13 mouse cellular contexts compared by ENCODE assay signal in genomic region chr2:105678880-105679321, GRCm38 (mm10). TPM values are rescaled to one million over a fixed set of nuclear protein-coding genes. Genes with fewer than 3 reads are reported as not detected.
DNase-seq lines count a peak whose midpoint lies in the region; ATAC-seq and TF ChIP-seq lines count a peak whose summit lies in the region.
"Had no signal": no experiment of that assay in that cellular context is flagged by ENCODE, and none has a peak within 500 bp of the region (broad histone marks: within the 10 kb centered on the region; RNA-seq: fewer than 3 reads in every experiment).

No protein-coding gene starts in this region.

- H3K79me2 ChIP-seq in MEL (ENCODE audit: control insufficient read depth, insufficient read depth, low read length, poor library complexity) = peaks cover 12% of the 10 kb centered on the region

- no peak for TF ChIP-seq EP300 in MEL (IDR thresholded peaks at IDR 0.05; ENCODE audit: low read depth in 1 of 2, low read length in 2 of 2)

- peak overlapping the region; percentile 76 for H3K9ac ChIP-seq in MEL (ENCODE audit: control insufficient read depth, low read depth, low read length, poor library complexity, severe bottlenecking)
- H3K9ac ChIP-seq in forebrain, embryonic 15.5 days (replicated peaks) = peak overlapping the region; percentile 44
- no peak overlapping the region for H3K9ac ChIP-seq in midbrain, embryonic 14.5 days (replicated peaks; ENCODE audit: low read length)

- H3K4me1 ChIP-seq in MEL (ENCODE audit: control insufficient read depth in 1 of 2, insufficient read depth in 2 of 2, low read length in 2 of 2) = peaks cover 0 to 10% of the 10 kb centered on the region in 2 experiments; a peak in 3 of 4 replicates
- H3K4me1 ChIP-seq in forebrain, embryonic 15.5 days = peaks cover 57% of the 10 kb centered on the region
- H3K4me1 ChIP-seq in midbrain, embryonic 14.5 days (ENCODE audit: control insufficient read depth, insufficient read depth, low read length) = peaks cover 8% of the 10 kb centered on the region
- peaks cover 9% of the 10 kb centered on the region for H3K4me1 ChIP-seq in lung, adult 2 months (ENCODE audit: control insufficient read depth, insufficient read depth, low read length)

- DNase-seq in MEL (ENCODE audit: low read depth, low spot score) = peak; percentile 76
- peak; percentile 56 for DNase-seq in brain, embryonic 14.5 days (ENCODE audit: low read depth)
- DNase-seq in midbrain, embryonic 14.5 days = no peak
- no peak for DNase-seq in lung, postnatal 4 days
- DNase-seq in T-cell, adult 2 months (ENCODE audit: low spot score) = no peak
- no peak for DNase-seq in lung, adult 2 months
- DNase-seq: adrenal gland, postnatal 25 days; gastrocnemius, postnatal 14 days; lung, postnatal 14 days; thymus, postnatal 36 days had no signal

- peak overlapping the region; percentile 50 for H3K4me2 ChIP-seq in forebrain, embryonic 15.5 days (replicated peaks)
- peak overlapping the region; percentile 24 for H3K4me2 ChIP-seq in midbrain, embryonic 14.5 days (ENCODE audit: low read length)

- no peak for TF ChIP-seq RAD21 in MEL (IDR thresholded peaks at IDR 0.05; ENCODE audit: low read depth, low read length)

- no peaks in the 10 kb centered on the region for H3K27me3 ChIP-seq in MEL (ENCODE audit: control insufficient read depth in 1 of 2, insufficient read depth in 2 of 2, low read length in 2 of 2)
- peaks cover 10% of the 10 kb centered on the region for H3K27me3 ChIP-seq in forebrain, embryonic 15.5 days
- peaks cover 95% of the 10 kb centered on the region for H3K27me3 ChIP-seq in midbrain, embryonic 14.5 days (ENCODE audit: control insufficient read depth, insufficient read depth, low read length)

- no peak for TF ChIP-seq CTCF in MEL (IDR thresholded peaks at IDR 0.05 in 2 of 3, conservative IDR thresholded peaks at IDR 0.05 in 1 of 3; ENCODE audit: control insufficient read depth in 1 of 3, insufficient read depth in 1 of 3, low read depth in 2 of 3, low read length in 3 of 3, poor library complexity in 1 of 3, severe bottlenecking in 1 of 3)
- TF ChIP-seq CTCF in brain, embryonic 14.5 days (IDR thresholded peaks at IDR 0.05; ENCODE audit: borderline replicate concordance, extremely low read depth, insufficient read depth, insufficient read length) = no peak
- no peak for TF ChIP-seq CTCF in lung, adult 2 months (IDR thresholded peaks at IDR 0.05; ENCODE audit: insufficient read depth, low read length)

- WGBS in forebrain, embryonic 15.5 days = 8% methylated on average over 7 of the region's 7 CpGs
- WGBS in midbrain, embryonic 14.5 days = 5% methylated on average over 7 of the region's 7 CpGs
- WGBS in lung, adult 2 months = 9% methylated on average over 7 of the region's 7 CpGs

- H3K4me3 ChIP-seq in MEL (ENCODE audit: control insufficient read depth in 1 of 2, insufficient read depth in 1 of 2, low read depth in 2 of 2, low read length in 2 of 2) = peak overlapping the region; percentile 55 to 59
- peak overlapping the region; percentile 58 for H3K4me3 ChIP-seq in forebrain, embryonic 15.5 days
- no peak overlapping the region for H3K4me3 ChIP-seq in midbrain, embryonic 14.5 days (replicated peaks; ENCODE audit: low read depth, low read length)
- H3K4me3 ChIP-seq in lung, adult 2 months (replicated peaks; ENCODE audit: extremely low read depth, low read depth, low read length) = no peak overlapping the region

- no peaks in the 10 kb centered on the region for H3K9me3 ChIP-seq in MEL (replicated peaks; ENCODE audit: insufficient read depth, low read length)
- H3K9me3 ChIP-seq in forebrain, embryonic 15.5 days = no peaks in the 10 kb centered on the region
- H3K9me3 ChIP-seq in midbrain, embryonic 14.5 days (ENCODE audit: control insufficient read depth, low read length) = no peaks in the 10 kb centered on the region

- no peak for TF ChIP-seq POLR2A in MEL (IDR thresholded peaks at IDR 0.05; ENCODE audit: control insufficient read depth in 1 of 2, insufficient read depth in 1 of 2, low read depth in 1 of 2, low read length in 2 of 2, poor library complexity in 1 of 2)
- TF ChIP-seq POLR2A in brain, embryonic 14.5 days (IDR thresholded peaks at IDR 0.05; ENCODE audit: borderline replicate concordance, extremely low read depth, insufficient read depth, insufficient read length, poor library complexity, severe bottlenecking) = no peak
- TF ChIP-seq POLR2A in lung, adult 2 months (IDR thresholded peaks at IDR 0.05; ENCODE audit: borderline replicate concordance, extremely low read depth, low read depth, low read length) = no peak

- H3K36me3 ChIP-seq in MEL (ENCODE audit: control insufficient read depth in 1 of 2, insufficient read depth in 2 of 2, low read length in 2 of 2) = peaks cover 0 to 12% of the 10 kb centered on the region in 2 experiments; a peak in 2 of 4 replicates
- no peaks in the 10 kb centered on the region for H3K36me3 ChIP-seq in forebrain, embryonic 15.5 days
- no peaks in the 10 kb centered on the region for H3K36me3 ChIP-seq in midbrain, embryonic 14.5 days (ENCODE audit: control insufficient read depth, insufficient read depth, low read length)

- ATAC-seq in forebrain, embryonic 15.5 days (replicated peaks) = no peak
- no peak for ATAC-seq in midbrain, embryonic 14.5 days (ENCODE audit: low FRiP score, low TSS enrichment)

- peak overlapping the region; percentile 90 for H3K27ac ChIP-seq in MEL (ENCODE audit: control insufficient read depth, low read depth, low read length)
- H3K27ac ChIP-seq in forebrain, embryonic 15.5 days (replicated peaks) = peak overlapping the region; percentile 74
- no peak overlapping the region for H3K27ac ChIP-seq in midbrain, embryonic 14.5 days (replicated peaks; ENCODE audit: low read depth, low read length)

TF ChIP-seq in MEL, 35 proteins besides CTCF, POLR2A, EP300 and RAD21:
- TF ChIP-seq MAZ (IDR thresholded peaks at IDR 0.05; ENCODE audit: low read depth, low read length) (no peak), MAX (IDR thresholded peaks at IDR 0.05; ENCODE audit: low read length) (no peak), SIN3A (IDR thresholded peaks at IDR 0.05; ENCODE audit: low read length) (peak; percentile 39; the same call in 1 of the 2 replicates), MAFK (IDR thresholded peaks at IDR 0.05; ENCODE audit: borderline replicate concordance, low read depth, low read length) (no peak), ELF1 (IDR thresholded peaks at IDR 0.05; ENCODE audit: low read depth, low read length) (no peak), TBP (IDR thresholded peaks at IDR 0.05; ENCODE audit: low read depth, low read length) (0 out of 2 replicates have a peak, but pooled peaks have one; percentile 16), MXI1 (IDR thresholded peaks at IDR 0.05; ENCODE audit: low read depth, low read length) (0 out of 2 replicates have a peak, but pooled peaks have one; percentile 47)

RNA-seq across cellular contexts. Expression of gene Pax6, which starts 10.2 kb away (rescaled TPM):
- 7.5 and 10.4 TPM in 2 replicates for total RNA-seq in MEL (2012; rRNA removed)
- polyA plus RNA-seq in MEL (2012; ENCODE audit: insufficient read depth in 1 of 2, insufficient read length in 2 of 2, low read depth in 1 of 2, low replicate concordance in 2 of 2, missing spikeins in 1 of 2) = 10 to 100 TPM in 1 of 2 experiments, not detected in 1; 17.6 TPM
- 63.3 and 76.2 TPM in 2 replicates for polyA plus RNA-seq in brain, embryonic 14.5 days (2012; rRNA removed)
- polyA plus RNA-seq in forebrain, embryonic 15.5 days (2015; fragmentation: Nextera tagmentation; extraction: Ambion mirVana) = 45.0 and 57.0 TPM in 2 replicates
- 20.7 and 22.9 TPM in 2 replicates for polyA plus RNA-seq in midbrain, embryonic 14.5 days (2014; fragmentation: Nextera tagmentation; extraction: Ambion mirVana)
- not detected in 2 replicates for polyA plus RNA-seq in lung, adult 2 months (2012; rRNA removed)
- total RNA-seq: adrenal gland, postnatal 25 days; hematopoietic stem cell, adult 5-6 weeks; neutrophil, adult 5-6 weeks had no signal

Comparison
In these comparisons a context has a peak if more than half of its experiments do, and no peak if none do; other contexts are left out.
1. DNase-seq: peak in MEL (single experiment) and brain, embryonic 14.5 days (single experiment); none in midbrain, embryonic 14.5 days (single experiment), lung, postnatal 4 days (0 of 2), T-cell, adult 2 months (single experiment) and lung, adult 2 months (single experiment).
2. H3K4me3 ChIP-seq: peak in MEL (2 of 2) and forebrain, embryonic 15.5 days (single experiment); none in midbrain, embryonic 14.5 days (single experiment) and lung, adult 2 months (single experiment).